Mouse (Mus musculus) heart, adult 2 months (tissue): ENCODE results near the gene Sema7a. TPM values are rescaled to one million over a fixed set of nuclear protein-coding genes. Genes with fewer than 3 reads are reported as not detected.
A peak's percentile ranks its signal among the peaks of the same experiment; 100 is the strongest.

Experiments
- DNase-seq, 2 experiments: peaks; one replicate each; pipeline ENCODE4 v3.0.0; 2021
- H3K27ac ChIP-seq: fragments of 200-600 bp; 2 replicates; pipeline ENCODE4 v1.8.1; 2022
- H3K27me3 ChIP-seq: fragments of 200-500 bp; 2 replicates; pipeline ENCODE4 v1.6.1; 2012; ENCODE audit warnings: mild to moderate bottlenecking, low read length, inconsistent platforms, mixed read lengths; ENCODE audit not compliant: control insufficient read depth, insufficient read depth
- H3K36me3 ChIP-seq: fragments of 200-500 bp; 2 replicates; pipeline ENCODE4 v1.6.1; 2012; ENCODE audit warnings: low read length, inconsistent platforms; ENCODE audit not compliant: control insufficient read depth, insufficient read depth
- H3K4me1 ChIP-seq: fragments of 200-500 bp; 2 replicates; pipeline ENCODE4 v1.6.1; 2011; ENCODE audit warnings: low read length; ENCODE audit not compliant: control insufficient read depth, insufficient read depth
- H3K4me3 ChIP-seq: fragments of 200-600 bp; 2 replicates; pipeline ENCODE4 v1.8.1; 2022
- H3K79me2 ChIP-seq: fragments of 200-500 bp; replicated peaks from 2 replicates; pipeline ENCODE4 v1.6.1; 2012; ENCODE audit warnings: mild to moderate bottlenecking, inconsistent platforms, low read length, moderate library complexity, mixed read lengths; ENCODE audit not compliant: control insufficient read depth, insufficient read depth
- H3K9ac ChIP-seq: fragments of 200-500 bp; 2 replicates; pipeline ENCODE4 v1.6.1; 2012; ENCODE audit warnings: low read depth, mild to moderate bottlenecking, control low read depth, inconsistent platforms, low read length, mixed read lengths
- CTCF ChIP-seq: fragments of 200-600 bp; IDR thresholded peaks from 2 replicates; pipeline ENCODE4 v1.8.1; 2022; ENCODE audit warnings: antibody characterized with exemption, mild to moderate bottlenecking, moderate library complexity
- EP300 ChIP-seq: fragments of 200-500 bp; IDR thresholded peaks from 2 replicates; pipeline ENCODE4 v1.6.1; 2011; ENCODE audit warnings: low read depth, low read length, control low read depth; ENCODE audit not compliant: insufficient read depth
- POLR2A ChIP-seq: fragments of 200-500 bp; IDR thresholded peaks from 2 replicates; pipeline ENCODE4 v1.6.1; 2011; ENCODE audit warnings: mild to moderate bottlenecking, low read depth, low read length, control low read depth; ENCODE audit not compliant: insufficient read depth
- WGBS: fragments of 180-500 bp; shearing (Covaris S2); methylation state at CpG from one replicate; pipeline ENCODE4 v1.1.7; 2018; 5-methylcytosine and 5-hydroxymethylcytosine counted together
- intact Hi-C: fragments of 180-260 bp; cut with DNase I; formaldehyde crosslinking; loops from one replicate; pipeline ENCODE4 v1.15.1; 2025
- polyA plus RNA-seq: library from polyadenylated mRNA; depleted of rRNA; stranded (reverse); fragments of >200 nt; gene quantifications from 2 replicates; pipeline ENCODE4 v1.2.3, GENCODE M21; 2012
- total RNA-seq, 2 experiments: library from RNA; stranded (reverse); gene quantifications; 2 replicates each; pipeline ENCODE4 v1.2.3; 2021

Sema7a gene
- total and polyA plus RNA-seq, 3 experiments = 26.7 to 31.1 (median 29.0) TPM

GRCm38 (mm10) chr9:57961226-57961625 lies 21.3 kb downstream of the Sema7a start:
- Histone ChIP-seq H3K4me3 (no peak overlapping the region), H3K27me3 (no peaks in the 10 kb centered on the region), H3K9ac (peak overlapping the region; percentile 13), H3K27ac (peak overlapping the region; percentile 84), H3K36me3 (peaks cover 20% of the 10 kb centered on the region), H3K79me2 (no peaks in the 10 kb centered on the region), H3K4me1 (peaks cover 37% of the 10 kb centered on the region)
- intact Hi-C loops = loop anchor here (2.0 kb wide), 1 partner anchor 14 kb away; no protein-coding TSS in a partner anchor
- WGBS = 77% methylated on average over 15 of the region's 15 CpGs
- DNase-seq = no peak
- TF ChIP-seq CTCF (no peak), EP300 (no peak), POLR2A (no peak)

- peak overlapping the region; percentile 84 for H3K27ac ChIP-seq
Measured at GRCm38 (mm10) chr9:57961863-57962778, 22.2 kb downstream of the Sema7a start.

GRCm38 (mm10) chr9:57963249-57963997 lies 23.5 kb downstream of the Sema7a start:
- no peaks in the 10 kb centered on the region for H3K27me3 ChIP-seq
- H3K9ac ChIP-seq = no peak overlapping the region
- peak overlapping the region; percentile 88 for H3K27ac ChIP-seq
- no peaks in the 10 kb centered on the region for H3K79me2 ChIP-seq
- peaks cover 48% of the 10 kb centered on the region for H3K4me1 ChIP-seq
- no peak overlapping the region for H3K4me3 ChIP-seq
- WGBS = 77% methylated on average over 4 of the region's 4 CpGs
- no peak for DNase-seq
- H3K36me3 ChIP-seq = peaks cover 14% of the 10 kb centered on the region
- TF ChIP-seq CTCF (no peak), EP300 (no peak), POLR2A (no peak)
- intact Hi-C loops = no loop called here

More at GRCm38 (mm10) chr9:57961863-57962778, 22.2 kb downstream of the Sema7a start:
- 0 out of 2 replicates have a peak, but pooled peaks have one; percentile 30 for TF ChIP-seq EP300
- TF ChIP-seq CTCF = no peak
- peak; percentile 50 for TF ChIP-seq POLR2A
- DNase-seq = peak in 1 of 2 experiments; percentile 58
- 46% methylated on average over 17 of the region's 17 CpGs for WGBS
- H3K27me3 ChIP-seq = no peaks in the 10 kb centered on the region
- H3K4me1 ChIP-seq = peaks cover 39% of the 10 kb centered on the region
- H3K79me2 ChIP-seq = no peaks in the 10 kb centered on the region
- peak overlapping the region; percentile 14; the same call in 1 of the 2 replicates for H3K9ac ChIP-seq
- intact Hi-C loops = loop anchor here (2.0 kb wide), 1 partner anchor 15 kb away; no protein-coding TSS in a partner anchor
- H3K4me3 ChIP-seq = no peak overlapping the region
- peaks cover 20% of the 10 kb centered on the region for H3K36me3 ChIP-seq

- WGBS = 84% methylated on average over 5 of the region's 5 CpGs
- peak in 1 of 2 experiments; percentile 19 for DNase-seq
- Histone ChIP-seq H3K9ac (no peak overlapping the region), H3K79me2 (no peaks in the 10 kb centered on the region), H3K36me3 (peaks cover 12% of the 10 kb centered on the region), H3K27me3 (no peaks in the 10 kb centered on the region), H3K4me3 (no peak overlapping the region), H3K27ac (peak overlapping the region; percentile 88), H3K4me1 (peaks cover 50% of the 10 kb centered on the region)
- intact Hi-C loops = no loop called here
- TF ChIP-seq EP300 (no peak), CTCF (no peak), POLR2A (no peak)
Measured at GRCm38 (mm10) chr9:57963998-57964395, 24.1 kb downstream of the Sema7a start.

- Histone ChIP-seq H3K4me3 (no peak overlapping the region), H3K36me3 (peaks cover 9% of the 10 kb centered on the region), H3K9ac (no peak overlapping the region), H3K79me2 (no peaks in the 10 kb centered on the region), H3K4me1 (peaks cover 53% of the 10 kb centered on the region), H3K27ac (peak overlapping the region; percentile 88), H3K27me3 (no peaks in the 10 kb centered on the region)
- intact Hi-C loops = no loop called here
- DNase-seq = peak in 1 of 2 experiments; percentile 29
- WGBS = 59% methylated on average over 6 of the region's 6 CpGs
- TF ChIP-seq POLR2A = 0 out of 2 replicates have a peak, but pooled peaks have one; percentile 5
- TF ChIP-seq EP300 = peak; percentile 70; the same call in 1 of the 2 replicates
- no peak for TF ChIP-seq CTCF
Measured at GRCm38 (mm10) chr9:57964528-57965250, 24.8 kb downstream of the Sema7a start.
